Mouse (Mus musculus) common myeloid progenitor, adult 5-6 weeks (primary cell): ENCODE measurements around the gene Igsf8. TPM values are rescaled to one million over a fixed set of nuclear protein-coding genes. Genes with fewer than 3 reads are reported as not detected.

Source experiments
- ATAC-seq: replicated peaks from 2 replicates; pipeline ENCODE4 v1.8.0; 2016; ENCODE audit warnings: low read depth, mild to moderate bottlenecking, moderate TSS enrichment, inconsistent platforms; ENCODE audit not compliant: poor library complexity, severe bottlenecking
- total RNA-seq: library from RNA; stranded (forward); fragments of 200-1000, 187-1606 nt; gene quantifications from 2 replicates; pipeline ENCODE4 v1.2.3, GENCODE M21; 2017

Igsf8 gene
- total RNA-seq, 1 experiment from 2014 or later, result 18.2 TPM

DNA sequence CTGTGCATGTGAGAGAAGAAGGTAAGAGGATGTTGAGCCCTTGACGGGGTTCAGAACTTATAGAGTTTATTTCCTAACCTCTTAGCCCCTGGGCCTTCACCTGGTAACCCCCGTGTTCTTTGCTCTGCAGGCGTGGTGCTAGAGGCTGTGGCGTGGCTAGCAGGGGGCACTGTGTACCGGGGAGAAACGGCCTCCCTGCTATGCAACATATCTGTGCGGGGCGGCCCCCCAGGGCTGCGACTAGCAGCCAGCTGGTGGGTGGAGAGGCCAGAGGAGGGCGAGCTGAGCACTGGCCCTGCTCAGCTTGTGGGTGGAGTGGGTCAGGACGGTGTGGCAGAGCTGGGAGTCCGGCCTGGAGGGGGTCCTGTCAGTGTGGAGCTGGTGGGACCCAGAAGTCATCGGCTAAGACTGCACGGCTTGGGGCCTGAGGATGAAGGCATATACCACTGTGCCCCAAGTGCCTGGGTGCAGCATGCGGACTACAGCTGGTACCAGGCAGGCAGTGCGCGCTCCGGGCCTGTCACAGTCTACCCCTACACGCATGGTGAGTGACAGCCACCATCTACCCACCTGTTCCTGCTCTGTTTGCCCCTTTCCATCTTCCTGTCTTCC lies 57.1 kb downstream of the Igsf8 start:
- ATAC-seq, result no peak

DNA sequence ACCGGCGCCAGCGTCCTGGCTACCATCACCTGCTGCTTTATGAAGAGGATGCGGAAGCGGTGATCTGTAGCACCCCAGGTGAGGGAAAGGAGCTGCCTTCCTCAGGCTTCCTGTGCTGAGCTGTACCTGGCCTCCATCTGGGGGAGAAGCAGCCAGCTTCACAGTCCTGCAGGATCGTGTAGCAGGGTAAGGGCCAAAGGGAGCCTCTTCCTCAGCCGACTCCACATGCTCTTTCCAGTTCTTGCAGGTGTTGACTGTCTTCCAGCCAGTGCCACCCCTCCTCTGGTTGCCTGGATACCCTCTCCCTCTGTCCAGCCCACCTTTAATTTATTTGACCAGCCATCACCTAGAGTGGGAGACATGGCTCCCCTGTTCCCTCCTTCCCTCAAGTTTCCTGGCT lies 57.9 kb downstream of the Igsf8 start:
- ATAC-seq, result no peak

DNA sequence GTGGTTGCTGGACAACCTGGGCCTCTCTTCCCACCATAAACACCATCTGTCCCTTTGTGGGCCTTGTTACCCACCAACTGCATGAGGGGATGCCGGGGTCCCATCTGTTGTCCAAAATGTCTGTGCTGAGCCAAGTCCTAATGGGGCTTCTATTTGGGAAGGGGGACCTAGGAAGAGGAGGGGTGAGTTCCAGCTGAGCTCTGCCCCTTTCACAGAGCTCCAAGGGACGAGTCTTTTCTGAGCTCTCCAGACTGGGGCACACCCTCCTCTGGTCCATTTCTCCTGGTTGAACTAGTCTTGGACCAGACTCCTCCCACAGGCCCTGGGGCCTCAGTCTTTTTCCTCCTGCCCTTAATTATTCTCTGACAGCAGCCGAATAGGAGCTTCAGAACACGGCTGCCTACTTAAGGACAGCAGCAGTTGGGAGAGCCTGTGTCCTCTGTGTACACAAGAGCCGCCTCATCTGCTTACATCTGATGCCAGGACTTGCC lies 58.5 kb downstream of the Igsf8 start:
- no peak for ATAC-seq

DNA sequence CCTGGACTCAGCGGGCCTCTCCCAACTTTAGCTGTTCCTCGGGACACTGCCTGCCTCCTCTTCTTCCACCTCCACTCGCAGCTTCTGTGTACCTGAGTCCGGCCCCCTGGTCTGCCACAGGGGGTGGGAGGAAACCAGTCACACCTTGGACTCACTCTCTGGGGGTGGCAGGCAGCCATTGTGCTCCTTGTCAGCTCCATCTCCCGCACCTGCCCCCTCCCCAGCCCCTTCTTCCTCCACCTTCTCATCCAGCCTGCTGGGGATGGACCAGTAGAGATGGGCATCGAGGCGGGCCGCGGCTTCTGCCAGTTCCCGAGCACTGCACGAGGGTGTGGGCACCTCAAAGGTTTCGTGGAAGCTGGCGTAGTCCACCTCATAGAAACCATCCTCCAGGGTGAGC lies 61.3 kb downstream of the Igsf8 start:
- ATAC-seq, result no peak

DNA sequence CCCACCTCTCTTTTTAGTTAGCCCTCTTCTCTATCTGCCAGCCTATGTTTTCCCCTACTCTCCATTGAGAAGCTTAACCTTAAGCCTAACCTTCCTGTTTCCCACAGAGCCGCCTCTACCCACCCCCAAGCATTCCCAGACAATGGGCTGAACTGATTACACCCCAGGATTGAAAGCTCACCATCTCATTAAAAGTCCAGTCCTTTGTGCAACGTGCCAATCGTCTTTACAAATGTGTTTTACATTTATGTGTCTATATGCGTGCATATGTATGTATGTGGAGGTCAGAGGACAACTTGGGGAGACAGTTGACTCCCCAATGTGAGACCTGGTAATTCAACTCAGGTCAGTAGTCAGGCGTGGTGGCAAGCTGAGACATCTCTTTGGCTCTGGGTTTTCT lies 61.9 kb downstream of the Igsf8 start:
- ATAC-seq, result no peak

DNA sequence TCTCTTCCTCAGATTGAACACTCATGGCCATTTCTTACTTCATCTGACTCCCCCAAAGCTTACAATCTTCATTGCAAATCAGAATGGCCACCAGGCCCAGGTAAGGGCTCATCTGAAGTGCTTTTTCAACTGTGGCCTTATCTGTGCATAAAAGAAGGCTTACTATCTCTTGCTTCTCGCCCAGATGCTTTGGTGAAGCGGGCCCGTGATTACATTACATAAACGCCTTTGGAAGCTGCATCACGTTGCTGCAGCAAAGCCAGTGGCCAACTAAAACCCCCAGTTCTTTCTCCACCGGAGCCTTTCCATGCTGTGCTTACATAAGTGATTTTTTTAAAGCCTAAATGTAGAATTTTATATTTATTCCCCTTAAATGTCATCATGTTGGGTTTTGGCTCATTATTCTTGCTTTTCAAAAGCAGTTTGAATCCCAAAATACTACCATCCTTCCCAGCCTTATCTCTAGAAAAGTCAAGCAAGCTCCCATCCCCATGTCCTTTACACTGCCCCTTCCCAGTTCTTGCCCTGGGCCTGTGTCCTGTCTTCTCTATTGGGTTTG lies 62.4 kb downstream of the Igsf8 start:
- no peak for ATAC-seq

DNA sequence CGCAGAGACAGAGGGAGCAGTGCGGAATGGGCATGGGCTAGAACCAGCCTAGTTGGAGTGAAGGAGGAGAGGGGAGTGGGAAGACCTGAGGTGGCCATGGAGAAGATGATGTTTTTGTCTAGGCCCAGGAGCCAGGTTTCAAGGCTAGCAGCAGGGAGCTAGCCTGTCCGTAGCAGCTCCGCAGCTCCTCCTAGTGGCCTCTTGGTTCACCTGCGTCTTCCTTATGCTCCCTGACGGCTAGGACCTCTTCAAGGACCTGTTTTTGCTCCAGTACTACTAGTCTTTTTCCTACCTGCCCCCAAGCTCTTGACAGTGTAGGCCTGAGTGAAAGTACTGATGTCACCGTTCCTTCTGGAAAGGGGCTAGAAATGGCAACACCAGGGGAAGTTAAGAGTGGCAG lies 63.3 kb downstream of the Igsf8 start:
- peak; percentile 81 for ATAC-seq

DNA sequence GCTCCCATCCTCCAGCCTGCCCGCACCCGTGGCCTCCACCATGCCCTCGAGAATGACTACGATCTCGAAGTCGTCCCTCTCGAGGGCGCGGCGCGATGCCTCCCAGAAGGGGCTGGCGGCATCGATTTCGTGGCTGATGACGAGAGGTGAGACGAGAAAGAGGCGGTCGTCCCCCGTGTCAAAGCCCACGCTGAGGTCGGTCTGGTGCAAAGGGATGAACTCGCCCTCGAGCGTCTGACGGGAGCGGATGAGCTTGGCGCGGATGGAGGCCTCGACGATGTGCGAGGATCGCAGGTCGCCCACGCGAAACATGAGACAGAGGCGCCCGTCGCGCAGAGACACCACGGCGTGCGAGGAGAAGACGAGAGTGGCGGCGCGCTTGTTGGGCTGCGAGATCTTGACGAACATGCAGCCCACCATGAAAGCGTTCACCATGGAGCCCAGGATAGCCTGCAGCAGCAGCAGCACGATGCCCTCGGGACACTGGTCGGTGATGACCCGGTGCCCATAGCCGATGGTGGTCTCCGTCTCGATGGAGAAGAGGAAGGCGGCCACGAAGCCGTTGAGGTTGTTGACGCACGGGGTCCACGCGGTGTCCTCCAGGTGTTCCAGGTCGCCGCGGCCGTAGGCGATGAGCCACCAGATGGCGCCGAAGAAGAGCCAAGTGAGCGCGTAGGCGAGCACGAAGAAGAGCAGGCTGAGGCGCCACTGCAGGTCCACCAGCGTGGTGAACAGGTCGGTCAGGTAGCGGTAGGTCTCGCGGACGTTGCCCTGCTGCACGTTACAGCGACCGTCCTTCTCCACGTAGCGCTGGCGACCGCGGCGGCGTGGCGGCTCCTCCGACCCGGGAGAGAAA lies 64.5 kb downstream of the Igsf8 start:
- ATAC-seq, result peak; percentile 62

DNA sequence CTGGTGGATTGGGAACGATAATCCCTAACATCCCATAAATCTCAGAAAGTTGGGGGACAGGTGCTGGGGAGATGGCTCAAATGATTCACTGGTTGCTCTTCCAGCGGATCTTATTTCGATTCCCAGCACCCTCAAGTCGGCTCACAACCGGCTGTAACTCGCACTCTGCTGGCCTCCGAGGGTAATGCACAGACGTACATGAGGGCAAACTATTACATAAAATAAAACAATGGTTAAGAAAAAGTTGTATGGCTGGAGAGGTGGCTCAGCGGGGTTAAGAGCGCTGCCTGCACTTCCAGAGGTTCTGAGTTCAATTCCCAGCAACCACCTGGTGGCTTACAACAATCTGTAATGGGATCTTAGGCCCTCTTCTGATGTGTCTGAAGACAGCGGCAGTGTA lies 65.2 kb downstream of the Igsf8 start:
- no peak for ATAC-seq

DNA sequence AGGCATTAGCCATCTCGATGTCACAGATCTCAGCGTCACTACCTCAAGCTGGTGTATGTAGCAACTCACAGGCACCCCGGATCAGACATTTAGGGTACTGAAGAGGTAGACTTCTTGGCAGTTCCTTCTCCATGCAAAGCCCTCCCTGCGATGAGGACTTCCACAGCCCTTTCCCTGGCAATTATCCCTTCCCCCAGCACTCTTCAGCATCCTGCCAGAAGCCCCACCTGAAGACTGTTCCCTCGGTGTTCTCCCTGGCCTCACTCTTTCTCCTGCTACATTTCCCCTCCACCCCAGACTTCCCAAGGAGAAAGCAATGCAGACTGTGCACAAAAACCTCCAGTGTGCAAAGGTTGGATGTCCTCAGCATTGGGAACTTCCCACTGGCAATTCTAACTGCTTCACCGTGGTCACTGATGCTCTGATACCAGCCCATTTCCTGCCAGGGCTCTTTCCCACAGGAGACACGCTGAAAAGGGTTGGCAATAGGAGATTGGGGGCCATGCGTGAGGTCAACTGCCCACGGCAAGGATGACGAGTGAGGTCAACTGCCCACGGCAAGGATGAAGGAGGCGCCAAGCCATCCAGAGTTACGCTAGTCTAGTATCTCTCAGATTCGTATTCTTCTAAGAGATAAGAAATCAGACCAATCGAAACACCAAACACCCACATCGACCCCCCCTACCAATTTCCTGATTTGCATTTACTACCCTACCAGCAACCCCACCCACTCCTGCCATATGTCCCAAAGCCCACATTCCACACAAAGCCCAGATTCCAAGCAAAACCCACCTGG lies 66.0 kb downstream of the Igsf8 start:
- no peak for ATAC-seq

DNA sequence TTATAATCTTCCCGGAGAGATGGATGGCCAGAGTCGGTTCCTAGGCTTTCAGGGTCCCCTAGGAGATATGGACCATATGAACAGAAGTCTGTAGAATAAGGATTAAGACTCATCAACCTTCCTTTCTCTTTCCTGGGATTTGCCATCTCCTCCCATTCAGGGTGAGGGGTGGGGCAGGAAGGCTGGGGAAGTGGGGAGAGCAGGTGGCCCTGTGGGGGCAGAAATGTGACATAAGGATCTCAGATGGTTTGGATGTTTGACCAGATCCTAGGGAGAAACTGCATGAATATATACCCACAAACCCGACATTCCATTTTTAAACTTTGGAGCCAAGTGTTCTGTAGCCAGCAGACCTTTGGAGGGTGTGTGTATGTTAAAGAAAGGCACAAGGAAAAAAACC lies 66.6 kb downstream of the Igsf8 start:
- ATAC-seq, result no peak

DNA sequence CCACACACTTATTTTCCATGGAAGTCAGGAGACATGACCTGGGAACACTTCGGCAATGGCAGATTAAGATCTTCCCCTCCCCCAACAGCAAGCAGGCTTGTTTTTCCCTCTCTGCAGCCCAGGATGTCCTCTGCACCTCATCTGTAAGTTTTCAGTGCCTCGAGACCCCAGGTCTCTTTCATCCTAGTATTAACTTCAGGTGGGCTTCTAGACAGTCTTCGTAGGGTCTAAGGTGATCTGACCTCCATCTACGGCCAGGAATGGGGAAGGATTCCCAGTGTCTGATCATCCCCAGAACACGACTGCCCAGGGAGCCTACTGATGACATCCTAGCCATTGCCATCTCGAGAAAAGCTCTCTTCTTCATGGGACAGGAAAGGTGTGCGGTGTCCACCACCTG lies 67.0 kb downstream of the Igsf8 start:
- no peak for ATAC-seq

DNA sequence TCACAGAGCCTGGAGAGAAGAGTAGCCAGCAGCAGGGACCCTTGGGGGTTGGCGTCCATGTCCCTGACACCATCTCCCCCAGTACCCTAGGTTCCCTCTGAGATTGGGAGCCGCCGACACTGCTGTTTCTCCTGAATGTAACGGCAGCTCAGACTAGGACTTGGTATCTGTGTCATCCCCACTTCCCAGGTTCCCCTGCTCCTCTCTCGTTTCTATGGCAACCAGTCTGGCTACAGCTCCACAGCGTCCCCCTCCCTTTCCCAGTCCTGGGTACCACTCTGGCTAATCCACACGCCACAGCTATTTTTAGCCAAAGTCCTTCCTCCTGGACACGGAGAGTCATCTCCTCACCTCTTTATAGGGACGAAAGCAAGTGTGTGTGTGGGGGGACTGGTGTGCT lies 67.7 kb downstream of the Igsf8 start, which contains the start of gene Kcnj9:
TSS of gene Kcnj9 (minus strand) at position 188 of the 400 bp plus-strand sequence.
- ATAC-seq, result no peak

DNA sequence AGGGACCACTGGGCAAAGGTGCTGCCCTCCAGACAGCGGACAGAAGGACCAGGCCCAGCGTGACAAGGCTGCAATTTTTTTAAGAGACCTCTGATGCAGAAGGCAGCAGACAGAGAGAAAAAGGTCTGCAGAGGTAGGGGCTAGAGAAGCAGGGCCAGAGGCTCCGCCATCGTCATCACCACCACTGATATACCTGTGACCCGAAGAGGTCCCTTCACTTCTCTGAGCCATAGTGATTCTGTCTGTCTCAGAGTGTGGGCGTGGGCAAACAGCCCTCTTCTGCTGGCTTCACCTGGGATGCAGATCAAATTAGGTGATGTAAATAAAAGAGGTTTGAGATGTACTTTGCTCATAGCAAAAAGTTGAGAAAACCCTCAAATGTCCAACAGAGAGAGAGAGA lies 68.2 kb downstream of the Igsf8 start:
- ATAC-seq, result no peak

DNA sequence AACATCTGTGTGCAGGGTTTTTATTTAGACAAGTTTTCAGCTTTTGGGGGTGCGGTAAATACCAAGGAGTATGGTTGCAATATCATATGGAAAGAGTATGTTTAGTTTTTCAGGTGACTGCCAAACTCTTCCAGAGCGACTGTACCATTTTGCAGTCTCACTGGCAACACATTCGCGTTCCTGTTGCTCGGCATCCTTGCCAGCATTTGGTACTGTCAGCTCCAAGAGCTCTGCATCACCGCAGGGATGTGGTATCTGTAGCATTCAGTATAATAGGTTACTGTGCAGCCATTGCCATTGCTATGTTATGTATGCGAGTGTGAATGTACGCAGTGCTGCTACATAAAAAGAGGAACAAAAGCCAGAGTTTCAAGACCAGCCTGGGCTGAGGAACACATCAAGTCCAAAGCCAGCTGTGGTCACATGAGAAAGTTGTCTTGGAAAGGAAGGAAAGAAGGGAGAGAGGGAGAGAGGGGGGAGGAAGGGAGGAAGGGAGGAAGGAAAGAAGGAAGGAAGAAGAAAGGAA lies 70.0 kb downstream of the Igsf8 start:
- ATAC-seq, result peak; percentile 64

DNA sequence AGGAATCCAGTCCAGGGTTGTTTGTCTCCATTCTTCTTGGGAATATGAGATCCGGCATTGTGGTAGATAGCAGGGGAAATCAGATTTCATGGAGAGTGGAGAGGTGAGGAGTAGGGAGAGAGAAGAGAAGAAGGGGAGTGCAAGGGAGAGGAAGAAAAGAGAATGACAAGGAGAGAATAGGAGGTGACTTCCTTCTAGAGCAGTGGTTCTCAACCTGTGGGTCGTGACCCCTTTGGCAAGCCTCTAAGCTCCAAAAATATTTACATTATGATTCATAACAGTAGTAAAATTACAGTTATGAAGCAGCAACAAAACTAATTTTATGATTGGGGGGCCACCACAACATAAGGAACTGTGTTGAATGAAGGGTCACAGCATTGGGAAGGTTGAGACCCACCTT lies 71.5 kb downstream of the Igsf8 start:
- no peak for ATAC-seq

DNA sequence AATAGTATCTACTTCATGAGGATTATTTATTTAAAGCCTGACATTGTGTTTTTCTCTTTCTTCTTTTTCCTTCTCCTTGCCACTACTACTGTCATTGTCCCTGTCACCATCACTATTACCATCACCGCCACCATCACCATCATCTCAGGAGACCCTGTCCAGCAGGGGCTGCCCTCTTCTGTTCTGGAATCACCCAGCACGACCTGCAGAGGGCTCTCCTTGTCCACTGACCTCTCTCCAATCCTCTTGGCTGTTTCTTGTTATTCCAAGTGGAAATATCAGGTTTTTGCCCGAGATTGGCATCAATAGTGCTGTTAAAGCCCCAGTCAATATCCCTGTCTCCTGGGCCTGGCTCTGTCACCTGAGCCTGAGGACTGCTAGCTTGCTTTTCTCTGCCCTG lies 72.1 kb downstream of the Igsf8 start:
- ATAC-seq, result no peak

DNA sequence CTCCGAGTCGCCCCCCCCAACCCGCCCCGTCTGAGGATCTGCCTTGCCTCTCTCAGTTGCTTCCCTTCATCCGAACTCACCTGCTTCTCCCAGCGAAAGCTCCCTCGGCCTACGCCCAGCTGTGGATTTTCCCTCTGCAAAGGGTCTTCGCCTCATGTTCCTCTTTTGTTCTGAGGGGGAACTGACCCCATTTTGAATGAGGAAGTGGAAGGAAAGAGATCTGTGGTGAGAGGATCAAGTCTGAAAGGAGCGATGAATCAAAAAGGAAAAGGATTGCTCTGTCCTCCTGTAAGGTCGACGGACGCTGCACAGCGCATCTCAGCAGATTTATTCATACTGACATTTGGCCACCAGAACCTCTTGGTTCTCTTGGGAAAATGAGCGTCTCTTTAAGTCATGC lies 74.4 kb downstream of the Igsf8 start:
- ATAC-seq, result peak; percentile 61

DNA sequence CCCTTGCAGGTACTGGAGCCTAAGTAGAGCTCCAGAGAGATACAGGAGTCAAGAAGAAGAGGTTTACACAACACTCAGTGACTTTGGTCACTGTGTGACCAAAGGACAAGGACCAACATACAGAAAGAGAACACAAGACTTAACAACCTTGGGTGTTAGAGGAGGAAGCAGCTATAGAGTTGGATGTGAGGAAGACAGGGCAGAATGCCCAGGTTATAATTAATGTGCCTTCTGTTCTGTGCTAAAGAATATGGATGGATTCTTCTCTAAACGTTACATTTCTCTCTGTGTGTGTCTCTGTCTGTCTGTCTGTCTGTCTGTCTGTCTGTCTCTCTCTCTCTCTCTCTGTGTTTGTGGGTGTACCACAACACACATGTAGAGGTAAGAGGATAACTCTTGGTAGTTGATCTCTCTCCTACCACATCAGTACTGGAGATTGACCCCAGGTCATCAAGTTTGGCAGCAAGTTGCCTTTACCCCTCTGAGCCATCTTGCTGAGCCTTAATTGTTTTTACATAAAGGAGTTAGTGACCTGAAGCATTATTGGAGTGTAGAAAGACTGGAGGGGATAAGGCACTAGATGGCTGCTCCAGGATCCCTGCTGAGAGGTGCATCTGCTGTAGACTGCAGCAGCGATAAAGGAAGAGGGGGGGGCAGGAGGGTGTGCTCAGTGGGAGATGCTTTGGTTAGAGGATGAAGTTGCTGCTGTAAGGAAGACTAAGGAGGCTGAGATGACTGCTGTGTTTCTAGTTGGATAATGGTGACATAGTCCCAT lies 76.2 kb downstream of the Igsf8 start:
- ATAC-seq, result no peak
